Mouse (Mus musculus) limb, embryonic 11.5 days (tissue): ENCODE measurements around the gene Nod1. TPM values are rescaled to one million over a fixed set of nuclear protein-coding genes. Genes with fewer than 3 reads are reported as not detected.

Source experiments
- ATAC-seq: fragments of 200-750 bp; cut with Nextera tagmentation; 2 replicates; pipeline ENCODE4 v1.8.0; 2017; ENCODE audit warnings: low read depth; ENCODE audit not compliant: insufficient number of reproducible peaks, low FRiP score, low TSS enrichment
- DNase-seq: peaks from one replicate; pipeline ENCODE4 v3.0.0-alpha.2; 2015; ENCODE audit warnings: low spot score
- H3K27ac ChIP-seq: fragments of 300-500 bp; sonication (generic); replicated peaks from 2 replicates; pipeline ENCODE4 v1.5.1; 2014; ENCODE audit warnings: low read depth, mild to moderate bottlenecking, low read length
- H3K27me3 ChIP-seq: fragments of 300-500 bp; sonication (generic); 2 replicates; pipeline ENCODE4 v1.6.1; 2014; ENCODE audit warnings: mild to moderate bottlenecking, low read length, mixed read lengths; ENCODE audit not compliant: control insufficient read depth, insufficient read depth
- H3K36me3 ChIP-seq: fragments of 300-500 bp; sonication (generic); 2 replicates; pipeline ENCODE4 v1.6.1; 2014; ENCODE audit warnings: mild to moderate bottlenecking, low read length, moderate library complexity, mixed read lengths; ENCODE audit not compliant: control insufficient read depth, insufficient read depth
- H3K4me1 ChIP-seq: fragments of 300-500 bp; sonication (generic); 2 replicates; pipeline ENCODE4 v1.6.1; 2014; ENCODE audit warnings: low read length, mixed read lengths; ENCODE audit not compliant: control insufficient read depth, insufficient read depth
- H3K4me2 ChIP-seq: fragments of 300-500 bp; sonication (generic); 2 replicates; pipeline ENCODE4 v1.6.1; 2014; ENCODE audit warnings: low read depth, mild to moderate bottlenecking, moderate library complexity; ENCODE audit not compliant: severe bottlenecking
- H3K4me3 ChIP-seq: fragments of 300-500 bp; sonication (generic); 2 replicates; pipeline ENCODE4 v1.5.1; 2014; ENCODE audit warnings: low read depth, low read length
- H3K9ac ChIP-seq: fragments of 300-500 bp; sonication (generic); 2 replicates; pipeline ENCODE4 v1.6.1; 2014; ENCODE audit warnings: mild to moderate bottlenecking, low read length
- H3K9me3 ChIP-seq: fragments of 300-500 bp; sonication (generic); 2 replicates; pipeline ENCODE4 v1.6.1; 2016; ENCODE audit warnings: low read length; ENCODE audit not compliant: control insufficient read depth
- WGBS: fragments of 180-500 bp; shearing (Covaris S2); extraction: QIAGEN DNeasy Blood & Tissue Kit; methylation state at CpG from one replicate; pipeline ENCODE4 v1.1.7; 2014; 5-methylcytosine and 5-hydroxymethylcytosine counted together
- polyA plus RNA-seq: library from polyadenylated mRNA; unstranded; fragments of >200 nt; fragmentation: Nextera tagmentation; extraction: Ambion mirVana; gene quantifications from 2 replicates; pipeline ENCODE4 v1.2.1, GENCODE M21; 2014

Nod1 gene
- polyA plus RNA-seq, 1 experiment from 2014 or later, result 2.4 TPM

DNA sequence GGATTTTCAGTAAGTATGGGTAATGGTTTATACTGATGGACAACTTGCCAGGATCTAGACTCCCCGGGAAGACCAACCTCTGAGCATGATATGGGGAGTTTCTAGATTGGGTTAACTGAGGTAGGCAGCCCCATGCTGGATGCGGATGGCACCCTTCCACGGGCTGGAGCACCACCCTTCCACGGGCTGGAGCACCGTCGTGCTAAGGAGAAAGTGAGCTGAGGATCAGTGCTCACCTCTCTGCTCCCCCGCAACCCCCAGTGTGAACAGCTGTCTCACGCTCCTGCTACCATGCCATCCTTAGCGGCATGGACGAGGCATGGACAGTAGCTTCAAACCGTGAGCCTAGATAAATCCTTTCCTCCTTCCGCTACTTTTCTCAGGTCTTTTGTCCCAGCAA lies 39.9 kb downstream of the Nod1 start:
- DNase-seq, result no peak
- Histone ChIP-seq H3K4me3 (no peak overlapping the region), H3K9ac (no peak overlapping the region), H3K27me3 (no peaks in the 10 kb centered on the region), H3K4me1 (no peaks in the 10 kb centered on the region), H3K36me3 (no peaks in the 10 kb centered on the region), H3K27ac (no peak overlapping the region), H3K4me2 (no peak overlapping the region), H3K9me3 (no peaks in the 10 kb centered on the region)
- no peak for ATAC-seq
- WGBS, result 93% methylated on average over 12 of the region's 12 CpGs

DNA sequence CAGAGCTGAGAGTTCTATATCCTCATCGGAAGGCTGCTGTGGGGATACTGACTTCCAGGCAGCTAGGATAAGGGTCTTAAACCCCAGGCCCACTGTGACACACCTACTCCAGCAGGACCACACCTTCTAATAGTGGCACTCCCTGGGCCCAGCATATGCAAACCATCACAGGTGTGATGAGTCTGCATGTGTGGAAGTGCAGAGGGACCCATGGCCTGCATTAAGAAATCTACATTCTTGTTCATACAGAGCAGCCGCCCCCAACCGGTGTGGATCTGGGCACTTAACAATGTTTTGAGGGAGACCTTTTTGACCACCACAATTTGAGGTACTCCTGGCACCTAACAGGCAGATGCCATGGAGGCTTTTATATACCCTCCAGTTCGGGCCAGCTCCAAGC lies 40.8 kb downstream of the Nod1 start:
- Histone ChIP-seq H3K4me3 (no peak overlapping the region), H3K9ac (no peak overlapping the region), H3K36me3 (no peaks in the 10 kb centered on the region), H3K27me3 (no peaks in the 10 kb centered on the region), H3K9me3 (no peaks in the 10 kb centered on the region), H3K27ac (no peak overlapping the region), H3K4me2 (no peak overlapping the region), H3K4me1 (no peaks in the 10 kb centered on the region)
- DNase-seq, result no peak
- 92% methylated on average over 4 of the region's 4 CpGs for WGBS
- no peak for ATAC-seq

DNA sequence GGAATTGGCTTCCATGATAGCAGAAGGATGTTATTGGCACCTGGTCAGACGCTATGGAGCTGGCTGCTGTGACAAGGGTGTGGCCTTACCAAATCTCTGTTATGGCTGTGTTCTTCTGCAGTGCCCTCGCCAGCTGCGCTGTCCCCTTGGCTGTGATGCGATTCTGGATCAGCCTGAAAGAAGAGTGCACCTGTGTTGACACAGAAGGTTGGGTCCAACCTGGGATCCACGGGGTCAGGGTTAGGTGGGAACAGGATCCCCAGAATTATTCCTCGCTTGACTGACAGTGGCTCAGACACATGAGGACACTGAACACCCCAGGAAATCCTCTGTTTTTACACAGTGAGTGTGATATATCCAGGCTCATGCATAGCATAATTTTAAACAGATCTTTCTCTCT lies 44.5 kb downstream of the Nod1 start:
- no peak for ATAC-seq
- DNase-seq, result no peak
- Histone ChIP-seq H3K27me3 (no peaks in the 10 kb centered on the region), H3K9ac (no peak overlapping the region), H3K36me3 (no peaks in the 10 kb centered on the region), H3K4me1 (no peaks in the 10 kb centered on the region), H3K4me3 (no peak overlapping the region), H3K27ac (no peak overlapping the region), H3K9me3 (no peaks in the 10 kb centered on the region), H3K4me2 (no peak overlapping the region)
- WGBS, result 87% methylated on average over 6 of the region's 6 CpGs

DNA sequence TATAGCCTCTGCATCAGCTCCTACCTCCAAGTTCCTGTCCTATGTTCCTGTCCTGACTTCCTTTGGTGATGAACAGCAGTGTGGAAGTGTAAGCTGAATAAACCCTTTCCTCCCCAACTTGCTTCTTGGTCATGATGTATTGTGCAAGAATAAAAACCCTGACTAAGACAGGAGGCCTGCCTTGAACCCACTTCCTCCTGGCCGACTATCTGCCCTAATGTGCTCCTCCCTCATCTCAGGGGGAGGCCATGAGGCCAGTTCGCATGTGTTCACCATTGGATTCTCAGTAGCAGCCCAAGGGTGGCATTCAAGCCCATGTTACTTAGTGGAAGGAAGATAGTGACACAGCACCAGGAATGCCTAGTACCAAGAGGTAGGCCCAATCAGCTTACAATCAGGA lies 45.5 kb downstream of the Nod1 start:
- ATAC-seq (no peak), DNase-seq (no peak)
- H3K9me3 ChIP-seq, result no peaks in the 10 kb centered on the region
- H3K36me3 ChIP-seq, result no peaks in the 10 kb centered on the region
- H3K4me2 ChIP-seq, result no peak overlapping the region
- no peaks in the 10 kb centered on the region for H3K27me3 ChIP-seq
- H3K4me1 ChIP-seq, result no peaks in the 10 kb centered on the region
- no peak overlapping the region for H3K9ac ChIP-seq
- no peak overlapping the region for H3K27ac ChIP-seq
- WGBS, result 74% methylated on average over 2 of the region's 2 CpGs
- no peak overlapping the region for H3K4me3 ChIP-seq

DNA sequence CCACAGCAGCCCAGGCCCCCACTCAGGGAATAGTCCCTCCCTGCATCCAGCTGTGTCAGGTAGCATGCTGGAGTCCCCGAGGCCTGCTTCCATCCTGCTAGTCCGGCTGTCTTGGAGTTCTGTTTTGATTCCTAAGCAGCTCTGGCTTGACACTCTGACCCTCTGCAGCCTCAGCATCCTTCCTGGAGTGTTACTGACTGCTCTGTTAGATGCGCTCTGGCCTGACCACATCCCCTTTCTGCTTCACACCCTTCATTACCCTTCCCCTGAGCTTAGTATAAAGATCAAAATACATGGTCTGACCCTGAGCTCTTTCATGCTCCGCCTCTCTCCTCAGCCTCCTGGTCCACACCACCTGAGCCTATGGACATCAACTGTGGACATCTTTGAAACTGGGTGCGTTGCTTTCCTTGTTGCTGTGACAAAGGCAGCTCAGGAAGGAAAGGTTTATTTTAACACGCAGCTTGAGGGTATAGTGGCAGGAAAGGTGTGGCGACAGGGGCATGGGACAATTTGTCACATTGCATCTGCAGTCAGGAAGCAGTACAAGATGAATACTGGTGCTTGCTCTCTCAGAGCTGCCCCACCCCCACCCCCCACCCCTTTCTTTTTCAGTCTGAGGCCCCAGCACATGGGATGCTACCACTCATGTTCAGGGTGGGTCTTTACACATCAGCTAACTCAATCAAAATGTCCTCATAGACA lies 46.5 kb downstream of the Nod1 start:
- ATAC-seq, result no peak
- Histone ChIP-seq H3K9me3 (no peaks in the 10 kb centered on the region), H3K9ac (no peak overlapping the region), H3K27me3 (no peaks in the 10 kb centered on the region), H3K4me2 (no peak overlapping the region), H3K4me1 (no peaks in the 10 kb centered on the region), H3K4me3 (no peak overlapping the region), H3K36me3 (no peaks in the 10 kb centered on the region), H3K27ac (no peak overlapping the region)
- no peak for DNase-seq
- 58% methylated on average over 7 of the region's 7 CpGs for WGBS

DNA sequence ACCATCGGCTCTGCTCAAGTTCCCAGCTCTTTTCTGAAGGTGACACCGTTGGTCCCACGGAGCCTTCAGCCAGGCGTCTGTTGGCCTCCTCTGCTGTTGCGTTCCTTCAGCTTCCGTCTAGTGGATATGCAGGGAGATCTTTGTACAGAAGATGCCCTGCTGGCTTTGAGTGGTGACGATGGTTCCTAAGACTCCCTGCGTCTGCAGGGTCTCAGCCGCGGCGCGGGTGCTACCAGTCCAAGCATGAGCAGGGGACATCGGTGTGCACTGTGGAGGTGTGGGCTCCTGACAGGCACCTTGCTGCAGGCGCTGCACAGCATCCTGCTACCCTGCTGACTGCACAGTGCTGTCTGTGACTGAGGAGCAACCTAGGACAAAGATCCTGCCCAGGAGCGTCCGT lies 47.9 kb downstream of the Nod1 start:
- H3K27ac ChIP-seq, result no peak overlapping the region
- ATAC-seq (no peak), DNase-seq (no peak)
- H3K4me1 ChIP-seq, result no peaks in the 10 kb centered on the region
- H3K4me2 ChIP-seq, result no peak overlapping the region
- no peaks in the 10 kb centered on the region for H3K36me3 ChIP-seq
- H3K27me3 ChIP-seq, result no peaks in the 10 kb centered on the region
- no peak overlapping the region for H3K4me3 ChIP-seq
- no peaks in the 10 kb centered on the region for H3K9me3 ChIP-seq
- 94% methylated on average over 16 of the region's 16 CpGs for WGBS
- H3K9ac ChIP-seq, result no peak overlapping the region

DNA sequence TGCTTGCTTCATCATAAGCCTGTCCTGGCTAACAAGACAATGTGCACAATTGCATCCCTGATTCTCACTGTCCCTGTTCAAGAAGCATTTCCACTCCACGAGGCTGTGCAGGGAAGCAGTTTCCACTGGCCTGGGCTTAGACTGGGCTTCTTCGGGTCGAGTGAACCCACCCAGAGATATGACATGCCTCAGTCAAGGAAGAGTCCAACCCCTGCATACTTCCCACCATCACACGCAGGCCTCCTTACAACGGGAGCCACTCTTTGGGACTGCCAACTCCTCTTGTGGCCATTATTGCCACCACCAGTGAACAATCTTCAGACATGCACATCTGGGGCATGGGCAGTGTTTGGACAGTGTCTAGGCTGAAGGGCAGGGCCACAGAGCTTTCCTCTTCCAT lies 53.9 kb downstream of the Nod1 start:
- ATAC-seq, result no peak
- no peaks in the 10 kb centered on the region for H3K36me3 ChIP-seq
- H3K4me1 ChIP-seq, result no peaks in the 10 kb centered on the region
- no peak for DNase-seq
- WGBS, result 95% methylated on average over 5 of the region's 5 CpGs
- no peak overlapping the region for H3K4me3 ChIP-seq
- H3K27ac ChIP-seq, result no peak overlapping the region
- no peak overlapping the region for H3K9ac ChIP-seq
- no peaks in the 10 kb centered on the region for H3K27me3 ChIP-seq
- no peak overlapping the region for H3K4me2 ChIP-seq
- H3K9me3 ChIP-seq, result no peaks in the 10 kb centered on the region

DNA sequence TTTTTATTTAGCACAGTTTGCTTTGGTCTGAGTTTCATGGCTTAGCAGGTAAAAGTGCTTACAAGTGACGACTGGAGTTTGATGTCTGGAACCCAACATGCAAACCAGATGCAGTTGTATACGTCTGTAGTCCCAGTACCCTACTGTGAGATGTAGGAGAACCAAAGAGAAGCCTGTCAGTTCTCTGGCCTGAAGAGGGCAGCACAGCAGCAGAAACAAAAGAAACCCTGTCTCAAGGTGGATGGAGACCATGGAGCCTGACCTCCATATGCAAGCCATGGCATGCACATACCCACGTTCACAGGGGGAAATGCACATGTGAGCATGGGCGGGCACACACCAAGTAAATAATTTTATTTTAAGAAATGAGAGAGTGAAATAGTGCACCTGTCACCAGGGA lies 54.9 kb downstream of the Nod1 start:
- no peaks in the 10 kb centered on the region for H3K36me3 ChIP-seq
- ATAC-seq, result no peak
- H3K4me2 ChIP-seq, result no peak overlapping the region
- H3K9ac ChIP-seq, result no peak overlapping the region
- no peaks in the 10 kb centered on the region for H3K4me1 ChIP-seq
- WGBS, result 43% methylated on average over 4 of the region's 4 CpGs
- DNase-seq, result peak; percentile 66
- no peak overlapping the region for H3K4me3 ChIP-seq
- no peaks in the 10 kb centered on the region for H3K27me3 ChIP-seq
- no peak overlapping the region for H3K27ac ChIP-seq
- no peaks in the 10 kb centered on the region for H3K9me3 ChIP-seq

DNA sequence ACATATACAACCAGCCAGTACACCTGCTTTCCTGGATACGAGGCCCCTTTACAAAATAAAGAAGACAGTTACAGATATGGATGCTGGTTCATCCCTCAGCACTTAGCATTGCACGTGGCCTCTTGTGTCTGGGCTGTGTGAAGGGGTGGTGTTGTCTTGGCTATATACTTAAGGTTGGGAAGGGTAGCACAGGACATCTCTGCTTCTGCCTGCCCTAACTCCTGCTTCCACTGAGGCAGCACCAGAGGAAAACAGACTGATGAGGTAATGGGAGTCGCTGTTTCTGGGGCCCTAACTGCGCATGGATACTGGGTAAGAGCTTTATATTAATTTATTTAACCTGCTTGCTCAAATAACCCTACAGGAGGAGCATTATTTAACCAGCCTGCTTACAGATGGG lies 55.5 kb downstream of the Nod1 start:
- ATAC-seq, result no peak
- 71% methylated on average over 4 of the region's 4 CpGs for WGBS

More for the DNA sequence above, 55.5 kb downstream of the Nod1 start:
- Histone ChIP-seq H3K27me3 (no peaks in the 10 kb centered on the region), H3K27ac (no peak overlapping the region), H3K4me2 (no peak overlapping the region), H3K4me3 (no peak overlapping the region), H3K4me1 (no peaks in the 10 kb centered on the region), H3K36me3 (no peaks in the 10 kb centered on the region), H3K9me3 (no peaks in the 10 kb centered on the region), H3K9ac (no peak overlapping the region)
- no peak for DNase-seq
